Mouse (Mus musculus): ENCODE measurements around the gene Pde10a. TPM values are rescaled to one million over a fixed set of nuclear protein-coding genes. Genes with fewer than 3 reads are reported as not detected.
A peak's percentile ranks its signal among the peaks of the same experiment; 100 is the strongest.

Gene Pde10a
- polyA plus RNA-seq, 1 experiment from 2014 or later, result 10.7 TPM

GRCm38 (mm10) chr17:8878056-8878455 is 352.9 kb downstream of the Pde10a start:
- Histone ChIP-seq H3K4me2 (no peak overlapping the region), H3K27me3 (no peaks in the 10 kb centered on the region), H3K4me1 (peaks cover 12% of the 10 kb centered on the region; the same call in 1 of the 2 replicates), H3K36me3 (replicated peaks) (no peaks in the 10 kb centered on the region), H3K27ac (no peak overlapping the region), H3K9me3 (no peaks in the 10 kb centered on the region), H3K9ac (no peak overlapping the region), H3K4me3 (replicated peaks) (no peak overlapping the region)
- 54% methylated on average over 1 of the region's 1 CpGs for WGBS
- no peak for ATAC-seq (ENCODE audit: low FRiP score)

- H3K4me3 ChIP-seq (replicated peaks), result no peak overlapping the region
- WGBS, result 88% methylated on average over 6 of the region's 6 CpGs
- no peak overlapping the region for H3K9ac ChIP-seq
- H3K27ac ChIP-seq, result no peak overlapping the region
- H3K27me3 ChIP-seq, result no peaks in the 10 kb centered on the region
- H3K4me2 ChIP-seq, result no peak overlapping the region
- H3K9me3 ChIP-seq, result no peaks in the 10 kb centered on the region
- no peak for ATAC-seq (ENCODE audit: low FRiP score)
- H3K36me3 ChIP-seq (replicated peaks), result no peaks in the 10 kb centered on the region
- peaks cover 27% of the 10 kb centered on the region for H3K4me1 ChIP-seq
Observed at GRCm38 (mm10) chr17:8881711-8882110, 356.5 kb downstream of the Pde10a start.

GRCm38 (mm10) chr17:8884691-8885090 is 359.5 kb downstream of the Pde10a start:
- H3K9ac ChIP-seq, result no peak overlapping the region
- WGBS, result 64% methylated on average over 5 of the region's 5 CpGs
- H3K27ac ChIP-seq, result no peak overlapping the region
- no peak overlapping the region for H3K4me3 ChIP-seq (replicated peaks)
- H3K9me3 ChIP-seq, result no peaks in the 10 kb centered on the region
- peaks cover 25% of the 10 kb centered on the region for H3K4me1 ChIP-seq
- no peak for ATAC-seq (ENCODE audit: low FRiP score)
- no peaks in the 10 kb centered on the region for H3K27me3 ChIP-seq
- no peaks in the 10 kb centered on the region for H3K36me3 ChIP-seq (replicated peaks)
- no peak overlapping the region for H3K4me2 ChIP-seq

GRCm38 (mm10) chr17:8885830-8886229 is 360.7 kb downstream of the Pde10a start:
- H3K4me3 ChIP-seq (replicated peaks), result no peak overlapping the region
- H3K27me3 ChIP-seq, result no peaks in the 10 kb centered on the region
- no peaks in the 10 kb centered on the region for H3K36me3 ChIP-seq (replicated peaks)
- no peak overlapping the region for H3K9ac ChIP-seq
- no peak overlapping the region for H3K27ac ChIP-seq
- ATAC-seq (ENCODE audit: low FRiP score), result no peak
- 76% methylated on average over 6 of the region's 6 CpGs for WGBS
- H3K9me3 ChIP-seq, result no peaks in the 10 kb centered on the region
- no peak overlapping the region for H3K4me2 ChIP-seq
- H3K4me1 ChIP-seq, result peaks cover 15% of the 10 kb centered on the region

- Histone ChIP-seq H3K4me3 (replicated peaks) (no peak overlapping the region), H3K9me3 (no peaks in the 10 kb centered on the region), H3K4me1 (peaks cover 15% of the 10 kb centered on the region), H3K27me3 (no peaks in the 10 kb centered on the region), H3K27ac (no peak overlapping the region), H3K4me2 (no peak overlapping the region), H3K9ac (no peak overlapping the region), H3K36me3 (replicated peaks) (no peaks in the 10 kb centered on the region)
- ATAC-seq (ENCODE audit: low FRiP score), result no peak
- whole genome bisulfite sequencing, result 87% methylated on average over 9 of the region's 9 CpGs
Observed at GRCm38 (mm10) chr17:8888105-8888504, 362.9 kb downstream of the Pde10a start.

- Histone ChIP-seq H3K9me3 (no peaks in the 10 kb centered on the region), H3K4me3 (replicated peaks) (no peak overlapping the region), H3K9ac (no peak overlapping the region), H3K36me3 (replicated peaks) (no peaks in the 10 kb centered on the region), H3K4me1 (peaks cover 15% of the 10 kb centered on the region), H3K27ac (no peak overlapping the region), H3K4me2 (no peak overlapping the region), H3K27me3 (no peaks in the 10 kb centered on the region)
- ATAC-seq (ENCODE audit: low FRiP score), result no peak
- 84% methylated on average over 5 of the region's 5 CpGs for WGBS
Observed at GRCm38 (mm10) chr17:8888639-8889038, 363.5 kb downstream of the Pde10a start.

- H3K27ac ChIP-seq, result no peak overlapping the region
- no peaks in the 10 kb centered on the region for H3K36me3 ChIP-seq (replicated peaks)
- no peak for ATAC-seq (ENCODE audit: low FRiP score)
- H3K4me1 ChIP-seq, result peaks cover 3% of the 10 kb centered on the region
- H3K9me3 ChIP-seq, result no peaks in the 10 kb centered on the region
- H3K4me3 ChIP-seq (replicated peaks), result no peak overlapping the region
- 82% methylated on average over 13 of the region's 13 CpGs for WGBS
- no peaks in the 10 kb centered on the region for H3K27me3 ChIP-seq
- H3K9ac ChIP-seq, result no peak overlapping the region
- H3K4me2 ChIP-seq, result no peak overlapping the region
Observed at GRCm38 (mm10) chr17:8892193-8892985, 367.2 kb downstream of the Pde10a start.

GRCm38 (mm10) chr17:8895991-8896390 is 370.8 kb downstream of the Pde10a start:
- Histone ChIP-seq H3K9me3 (no peaks in the 10 kb centered on the region), H3K27ac (no peak overlapping the region), H3K27me3 (no peaks in the 10 kb centered on the region), H3K9ac (no peak overlapping the region), H3K36me3 (replicated peaks) (no peaks in the 10 kb centered on the region), H3K4me3 (replicated peaks) (no peak overlapping the region), H3K4me1 (peaks cover 8% of the 10 kb centered on the region), H3K4me2 (no peak overlapping the region)
- ATAC-seq (ENCODE audit: low FRiP score), result no peak
- 86% methylated on average over 14 of the region's 14 CpGs for WGBS

GRCm38 (mm10) chr17:8897749-8898148 is 372.6 kb downstream of the Pde10a start:
- ATAC-seq (ENCODE audit: low FRiP score), result 0 out of 2 replicates have a peak, but pooled peaks have one; percentile 27
- 77% methylated on average over 10 of the region's 10 CpGs for WGBS
- no peak overlapping the region for H3K9ac ChIP-seq
- H3K36me3 ChIP-seq (replicated peaks), result no peaks in the 10 kb centered on the region
- no peaks in the 10 kb centered on the region for H3K9me3 ChIP-seq
- no peak overlapping the region for H3K27ac ChIP-seq
- no peak overlapping the region for H3K4me3 ChIP-seq (replicated peaks)
- no peaks in the 10 kb centered on the region for H3K27me3 ChIP-seq
- peaks cover 8% of the 10 kb centered on the region for H3K4me1 ChIP-seq
- H3K4me2 ChIP-seq, result no peak overlapping the region

GRCm38 (mm10) chr17:8898221-8898620 is 373.0 kb downstream of the Pde10a start:
- H3K36me3 ChIP-seq (replicated peaks), result no peaks in the 10 kb centered on the region
- WGBS, result 84% methylated on average over 8 of the region's 8 CpGs
- no peak overlapping the region for H3K4me3 ChIP-seq (replicated peaks)
- no peaks in the 10 kb centered on the region for H3K27me3 ChIP-seq
- H3K27ac ChIP-seq, result no peak overlapping the region
- ATAC-seq (ENCODE audit: low FRiP score), result no peak
- H3K9me3 ChIP-seq, result no peaks in the 10 kb centered on the region
- peaks cover 8% of the 10 kb centered on the region for H3K4me1 ChIP-seq
- H3K9ac ChIP-seq, result no peak overlapping the region
- H3K4me2 ChIP-seq, result no peak overlapping the region

- no peak for ATAC-seq (ENCODE audit: low FRiP score)
- WGBS, result 96% methylated on average over 7 of the region's 7 CpGs
Observed at GRCm38 (mm10) chr17:8899212-8899611, 374.0 kb downstream of the Pde10a start.

GRCm38 (mm10) chr17:8903555-8904283 is 378.5 kb downstream of the Pde10a start:
- WGBS, result 88% methylated on average over 5 of the region's 5 CpGs
- Histone ChIP-seq H3K9ac (no peak overlapping the region), H3K4me2 (no peak overlapping the region), H3K36me3 (replicated peaks) (no peaks in the 10 kb centered on the region), H3K4me1 (peaks cover 2% of the 10 kb centered on the region; the same call in 1 of the 2 replicates), H3K9me3 (no peaks in the 10 kb centered on the region), H3K4me3 (replicated peaks) (no peak overlapping the region), H3K27me3 (no peaks in the 10 kb centered on the region), H3K27ac (no peak overlapping the region)
- no peak for ATAC-seq (ENCODE audit: low FRiP score)

More at GRCm38 (mm10) chr17:8899212-8899611, 374.0 kb downstream of the Pde10a start:
- Histone ChIP-seq H3K4me3 (replicated peaks) (no peak overlapping the region), H3K36me3 (replicated peaks) (no peaks in the 10 kb centered on the region), H3K4me1 (peaks cover 8% of the 10 kb centered on the region; the same call in 1 of the 2 replicates), H3K27ac (no peak overlapping the region), H3K9me3 (no peaks in the 10 kb centered on the region), H3K4me2 (no peak overlapping the region), H3K27me3 (no peaks in the 10 kb centered on the region), H3K9ac (no peak overlapping the region)

All from forebrain, embryonic 12.5 days (tissue).